Mouse (Mus musculus) C2C12 (cell line): Measurements from ENCODE around the gene Aak1. TPM values are rescaled to one million over a fixed set of nuclear protein-coding genes. Genes with fewer than 3 reads are reported as not detected.

Experiments used
- H3K27me3 ChIP-seq: one replicate; pipeline ENCODE4 v1.6.1; 2011; ENCODE audit not compliant: control insufficient read depth, insufficient read depth, insufficient read length
- H3K36me3 ChIP-seq: one replicate; pipeline ENCODE4 v1.6.1; 2011; ENCODE audit not compliant: control insufficient read depth, insufficient read depth
- H3K4me3 ChIP-seq: one replicate; pipeline ENCODE4 v1.5.1; 2011; ENCODE audit warnings: mild to moderate bottlenecking, control low read depth; ENCODE audit not compliant: poor library complexity, insufficient read depth, severe bottlenecking
- H3K79me2 ChIP-seq: one replicate; pipeline ENCODE4 v1.6.1; 2011; ENCODE audit not compliant: control insufficient read depth, insufficient read depth
- H3K79me3 ChIP-seq: one replicate; pipeline ENCODE4 v1.6.1; 2011; ENCODE audit warnings: low read depth, control low read depth
- H3ac ChIP-seq: one replicate; pipeline ENCODE3; 2011; ENCODE audit warnings: low read depth; ENCODE audit not compliant: control insufficient read depth, insufficient read length
- CEBPB ChIP-seq: IDR thresholded peaks from one replicate; pipeline ENCODE4 v1.6.1; 2011; ENCODE audit warnings: low read depth, mild to moderate bottlenecking, control low read depth, moderate library complexity
- CTCF ChIP-seq: IDR thresholded peaks from one replicate; pipeline ENCODE4 v1.5.1; 2011; ENCODE audit not compliant: control insufficient read depth, insufficient read depth, insufficient read length
- FOSL1 ChIP-seq: IDR thresholded peaks from one replicate; pipeline ENCODE4 v1.8.0; 2011; ENCODE audit warnings: mild to moderate bottlenecking, low read length; ENCODE audit not compliant: poor library complexity, insufficient read depth, severe bottlenecking
- MAX ChIP-seq: IDR thresholded peaks from one replicate; pipeline ENCODE4 v1.6.1; 2011; ENCODE audit warnings: mild to moderate bottlenecking, control low read depth
- MYOD1 ChIP-seq: IDR thresholded peaks from one replicate; pipeline ENCODE4 v1.6.1; 2011; ENCODE audit warnings: low read depth; ENCODE audit not compliant: control insufficient read depth, insufficient read length
- MYOG ChIP-seq: IDR thresholded peaks from one replicate; pipeline ENCODE4 v1.6.1; 2011; ENCODE audit not compliant: control insufficient read depth, insufficient read length; ENCODE audit errors: extremely low read depth
- USF1 ChIP-seq: IDR thresholded peaks from one replicate; pipeline ENCODE4 v1.6.1; 2011; ENCODE audit warnings: low read depth, mild to moderate bottlenecking, control low read depth, moderate library complexity
- polyA plus RNA-seq: library from polyadenylated mRNA; unstranded; fragments of >200 nt; fragmentation: generic; extraction: Trizol; gene quantifications from one replicate; pipeline ENCODE4 v1.2.1, GENCODE M21; 2012; ENCODE audit warnings: missing spikeins

Gene Aak1
- polyA plus RNA-seq, 1 experiment: 12.8 TPM

GRCm38 (mm10) chr6:86843636-86844035 lies 5.7 kb upstream of the Aak1 start:
- Histone ChIP-seq H3K36me3 (no peaks in the 10 kb centered on the region), H3ac (no peak overlapping the region)

GRCm38 (mm10) chr6:86846467-86846866 lies 2.9 kb upstream of the Aak1 start:
- Histone ChIP-seq H3K27me3 (no peaks in the 10 kb centered on the region), H3K36me3 (no peaks in the 10 kb centered on the region), H3K79me2 (peaks cover 21% of the 10 kb centered on the region), H3ac (no peak overlapping the region), H3K4me3 (no peak overlapping the region), H3K79me3 (peaks cover 10% of the 10 kb centered on the region)
- TF ChIP-seq CTCF (no peak), MYOG (no peak), CEBPB (no peak), FOSL1 (no peak), MYOD1 (no peak)

More at GRCm38 (mm10) chr6:86843636-86844035, 5.7 kb upstream of the Aak1 start:
- Histone ChIP-seq H3K79me2 (no peaks in the 10 kb centered on the region), H3K79me3 (no peaks in the 10 kb centered on the region), H3K27me3 (no peaks in the 10 kb centered on the region), H3K4me3 (no peak overlapping the region)
- TF ChIP-seq MYOG (no peak), FOSL1 (no peak), MYOD1 (no peak), MAX (no peak), CTCF (no peak), USF1 (no peak)

- peaks cover 34% of the 10 kb centered on the region for H3K79me2 ChIP-seq
- H3K36me3 ChIP-seq: no peaks in the 10 kb centered on the region
- peaks cover 17% of the 10 kb centered on the region for H3K79me3 ChIP-seq
- H3K4me3 ChIP-seq: peak overlapping the region; percentile 85
- H3K27me3 ChIP-seq: no peaks in the 10 kb centered on the region
- TF ChIP-seq MYOG: no peak
- no peak for TF ChIP-seq CEBPB
- no peak for TF ChIP-seq FOSL1
- TF ChIP-seq CTCF: no peak
- TF ChIP-seq MYOD1: no peak
- no peak for TF ChIP-seq MAX
- H3ac ChIP-seq: no peak overlapping the region
Observed at GRCm38 (mm10) chr6:86847816-86848215, 1.5 kb upstream of the Aak1 start.

- peaks cover 6% of the 10 kb centered on the region for H3K36me3 ChIP-seq
- H3ac ChIP-seq: peak overlapping the region; percentile 79
- no peaks in the 10 kb centered on the region for H3K27me3 ChIP-seq
- H3K79me2 ChIP-seq: peaks cover 41% of the 10 kb centered on the region
- no peak for TF ChIP-seq CTCF
- no peak for TF ChIP-seq USF1
- TF ChIP-seq MYOG: no peak
- TF ChIP-seq MYOD1: no peak
- TF ChIP-seq FOSL1: no peak
- TF ChIP-seq CEBPB: no peak
- no peak for TF ChIP-seq MAX
- peak overlapping the region; percentile 85 for H3K4me3 ChIP-seq
- H3K79me3 ChIP-seq: peaks cover 18% of the 10 kb centered on the region
Observed at GRCm38 (mm10) chr6:86848580-86848914, 770 bp upstream of the Aak1 start.

- Histone ChIP-seq H3ac (peak overlapping the region; percentile 79), H3K79me2 (peaks cover 55% of the 10 kb centered on the region), H3K36me3 (peaks cover 9% of the 10 kb centered on the region), H3K4me3 (peak overlapping the region; percentile 85), H3K79me3 (peaks cover 18% of the 10 kb centered on the region), H3K27me3 (no peaks in the 10 kb centered on the region)
- no peak for TF ChIP-seq USF1
- TF ChIP-seq FOSL1: no peak
- TF ChIP-seq MAX: no peak
- no peak for TF ChIP-seq MYOD1
- no peak for TF ChIP-seq CTCF
- no peak for TF ChIP-seq CEBPB
- TF ChIP-seq MYOG: no peak
Observed at GRCm38 (mm10) chr6:86849692-86850445, 552 bp downstream of the Aak1 start.
